Mouse (Mus musculus) kidney, embryonic 14.5 days (tissue): ENCODE data around the gene Arl14ep. TPM values are rescaled to one million over a fixed set of nuclear protein-coding genes. Genes with fewer than 3 reads are reported as not detected.
A peak's percentile ranks its signal among the peaks of the same experiment; 100 is the strongest.
"Not testable (repeated sequence)": the region's sequence is repeated elsewhere in the genome, so short reads cannot be mapped to it uniquely, and the experiment has no call there.

ENCODE experiments used
- ATAC-seq: fragments of 200-750 bp; cut with Nextera tagmentation; 2 replicates; pipeline ENCODE4 v1.8.0; 2017; ENCODE audit warnings: moderate number of reproducible peaks, mild to moderate bottlenecking, moderate TSS enrichment, moderate library complexity; ENCODE audit not compliant: low FRiP score, low TSS enrichment
- H3K27ac ChIP-seq: fragments of 300-500 bp; sonication (generic); 2 replicates; pipeline ENCODE4 v1.5.1; 2014; ENCODE audit warnings: low read depth, mild to moderate bottlenecking, low read length, moderate library complexity, mixed read lengths
- H3K27me3 ChIP-seq: fragments of 300-500 bp; sonication (generic); 2 replicates; pipeline ENCODE4 v1.6.1; 2014; ENCODE audit warnings: mild to moderate bottlenecking, low read length; ENCODE audit not compliant: control insufficient read depth, insufficient read depth
- H3K36me3 ChIP-seq: fragments of 300-500 bp; sonication (generic); 2 replicates; pipeline ENCODE4 v1.6.1; 2014; ENCODE audit warnings: low read length, mixed read lengths; ENCODE audit not compliant: control insufficient read depth, insufficient read depth
- H3K4me1 ChIP-seq: fragments of 300-500 bp; sonication (generic); 2 replicates; pipeline ENCODE4 v1.6.1; 2014; ENCODE audit warnings: low read length, mixed read lengths; ENCODE audit not compliant: control insufficient read depth, insufficient read depth
- H3K4me2 ChIP-seq: fragments of 300-500 bp; sonication (generic); replicated peaks from 2 replicates; pipeline ENCODE4 v1.6.1; 2014; ENCODE audit warnings: low read depth, mild to moderate bottlenecking, low read length
- H3K4me3 ChIP-seq: fragments of 300-500 bp; sonication (generic); 2 replicates; pipeline ENCODE4 v1.5.1; 2014; ENCODE audit warnings: mild to moderate bottlenecking, low read length
- H3K9ac ChIP-seq: fragments of 300-500 bp; sonication (generic); 2 replicates; pipeline ENCODE4 v1.6.1; 2014; ENCODE audit warnings: low read depth, mild to moderate bottlenecking, low read length, moderate library complexity
- H3K9me3 ChIP-seq: fragments of 300-500 bp; sonication (generic); 2 replicates; pipeline ENCODE4 v1.6.1; 2016; ENCODE audit warnings: low read length; ENCODE audit not compliant: control insufficient read depth
- WGBS: fragments of 180-500 bp; shearing (Covaris S2); extraction: QIAGEN DNeasy Blood & Tissue Kit; methylation state at CpG from one replicate; pipeline ENCODE4 v1.1.7; 2014; 5-methylcytosine and 5-hydroxymethylcytosine counted together
- polyA plus RNA-seq: library from polyadenylated mRNA; unstranded; fragments of >200 nt; fragmentation: Nextera tagmentation; extraction: Ambion mirVana; gene quantifications from 2 replicates; pipeline ENCODE4 v1.2.1, GENCODE M21; 2014

Gene Arl14ep
- polyA plus RNA-seq, result 41.6 and 53.4 TPM in 2 replicates

- Histone ChIP-seq H3K36me3 (no peaks in the 10 kb centered on the region), H3K4me1 (no peaks in the 10 kb centered on the region), H3K27ac (peak within 1 kb of the TSS; percentile 57; the same call in 1 of the 2 replicates), H3K9ac (peak within 1 kb of the TSS; percentile 90), H3K27me3 (no peaks in the 10 kb centered on the region), H3K4me3 (peak within 1 kb of the TSS; percentile 90), H3K4me2 (peak within 1 kb of the TSS; percentile 43), H3K9me3 (no peaks in the 10 kb centered on the region)
- 2% methylated on average over 36 of the region's 36 CpGs for WGBS
- ATAC-seq, result peak; percentile 98
These were observed at the start of gene Arl14ep for GRCm38 (mm10) chr2:106973959-106974639. Arl14ep (minus strand) TSS chr2:106974424.

GRCm38 (mm10) chr2:107022713-107023112 lies 48.5 kb upstream of the Arl14ep start:
- ATAC-seq, result no peak
- WGBS, result 95% methylated on average over 5 of the region's 5 CpGs
- Histone ChIP-seq H3K9ac (no peak overlapping the region), H3K9me3 (no peaks in the 10 kb centered on the region), H3K4me3 (no peak overlapping the region), H3K4me2 (no peak overlapping the region), H3K36me3 (no peaks in the 10 kb centered on the region), H3K4me1 (no peaks in the 10 kb centered on the region), H3K27ac (no peak overlapping the region), H3K27me3 (no peaks in the 10 kb centered on the region)

GRCm38 (mm10) chr2:107019331-107019730 lies 45.1 kb upstream of the Arl14ep start:
- no peaks in the 10 kb centered on the region for H3K36me3 ChIP-seq
- no peaks in the 10 kb centered on the region for H3K9me3 ChIP-seq
- WGBS, result 40% methylated on average over 2 of the region's 2 CpGs
- ATAC-seq, result no peak
- no peak overlapping the region for H3K4me3 ChIP-seq
- H3K4me1 ChIP-seq, result no peaks in the 10 kb centered on the region
- no peak overlapping the region for H3K27ac ChIP-seq
- H3K4me2 ChIP-seq, result no peak overlapping the region
- H3K9ac ChIP-seq, result no peak overlapping the region
- no peaks in the 10 kb centered on the region for H3K27me3 ChIP-seq

GRCm38 (mm10) chr2:107013161-107013560 lies 38.9 kb upstream of the Arl14ep start:
- H3K36me3 ChIP-seq, result no peaks in the 10 kb centered on the region
- H3K4me1 ChIP-seq, result no peaks in the 10 kb centered on the region
- WGBS, result 76% methylated on average over 4 of the region's 4 CpGs
- ATAC-seq, result no peak
- H3K9me3 ChIP-seq, result no peaks in the 10 kb centered on the region
- H3K9ac ChIP-seq, result no peak overlapping the region
- no peak overlapping the region for H3K4me2 ChIP-seq
- no peak overlapping the region for H3K4me3 ChIP-seq
- H3K27ac ChIP-seq, result no peak overlapping the region
- H3K27me3 ChIP-seq, result no peaks in the 10 kb centered on the region

GRCm38 (mm10) chr2:107012318-107012717 lies 38.1 kb upstream of the Arl14ep start:
- no peaks in the 10 kb centered on the region for H3K4me1 ChIP-seq
- no peak overlapping the region for H3K27ac ChIP-seq
- H3K4me2 ChIP-seq, result no peak overlapping the region
- H3K9ac ChIP-seq, result no peak overlapping the region
- H3K4me3 ChIP-seq, result no peak overlapping the region
- no peak for ATAC-seq
- 87% methylated on average over 4 of the region's 4 CpGs for WGBS
- H3K27me3 ChIP-seq, result no peaks in the 10 kb centered on the region
- no peaks in the 10 kb centered on the region for H3K9me3 ChIP-seq
- no peaks in the 10 kb centered on the region for H3K36me3 ChIP-seq

GRCm38 (mm10) chr2:107010160-107010559 lies 35.9 kb upstream of the Arl14ep start:
- Histone ChIP-seq H3K27me3 (no peaks in the 10 kb centered on the region), H3K4me3 (no peak overlapping the region), H3K9ac (no peak overlapping the region), H3K4me2 (no peak overlapping the region), H3K27ac (no peak overlapping the region), H3K4me1 (no peaks in the 10 kb centered on the region), H3K36me3 (no peaks in the 10 kb centered on the region), H3K9me3 (no peaks in the 10 kb centered on the region)
- 83% methylated on average over 6 of the region's 6 CpGs for WGBS
- no peak for ATAC-seq

GRCm38 (mm10) chr2:107006378-107006777 lies 32.2 kb upstream of the Arl14ep start:
- H3K4me1 ChIP-seq, result no peaks in the 10 kb centered on the region
- no peak overlapping the region for H3K4me2 ChIP-seq
- no peak overlapping the region for H3K9ac ChIP-seq
- H3K9me3 ChIP-seq, result no peaks in the 10 kb centered on the region
- H3K4me3 ChIP-seq, result no peak overlapping the region
- no peaks in the 10 kb centered on the region for H3K27me3 ChIP-seq
- no peak overlapping the region for H3K27ac ChIP-seq
- 76% methylated on average over 3 of the region's 3 CpGs for WGBS
- ATAC-seq, result no peak
- no peaks in the 10 kb centered on the region for H3K36me3 ChIP-seq

- not testable (repeated sequence) for H3K4me1 ChIP-seq, H3K27me3 ChIP-seq, H3K36me3 ChIP-seq, H3K27ac ChIP-seq, H3K9ac ChIP-seq, H3K9me3 ChIP-seq, H3K4me3 ChIP-seq, H3K4me2 ChIP-seq, ATAC-seq
- WGBS, result 89% methylated on average over 4 of the region's 4 CpGs
These were observed 31.7 kb upstream of the Arl14ep start for GRCm38 (mm10) chr2:107005876-107006275.

GRCm38 (mm10) chr2:106991261-106991660 lies 17.0 kb upstream of the Arl14ep start:
- Histone ChIP-seq H3K4me3 (no peak overlapping the region), H3K9ac (no peak overlapping the region), H3K27me3 (no peaks in the 10 kb centered on the region), H3K27ac (no peak overlapping the region), H3K4me1 (no peaks in the 10 kb centered on the region), H3K36me3 (no peaks in the 10 kb centered on the region), H3K9me3 (no peaks in the 10 kb centered on the region), H3K4me2 (no peak overlapping the region)
- no peak for ATAC-seq
- WGBS, result 88% methylated on average over 1 of the region's 1 CpGs
